Mouse (Mus musculus): ENCODE measurements at regions not wholly inside any gene's neighbourhood (a gene's known extent, or its start where the extent isn't known, plus 50 kb on each side); places are given as distances from the start of the nearest gene placed in this dataset.

DNA sequence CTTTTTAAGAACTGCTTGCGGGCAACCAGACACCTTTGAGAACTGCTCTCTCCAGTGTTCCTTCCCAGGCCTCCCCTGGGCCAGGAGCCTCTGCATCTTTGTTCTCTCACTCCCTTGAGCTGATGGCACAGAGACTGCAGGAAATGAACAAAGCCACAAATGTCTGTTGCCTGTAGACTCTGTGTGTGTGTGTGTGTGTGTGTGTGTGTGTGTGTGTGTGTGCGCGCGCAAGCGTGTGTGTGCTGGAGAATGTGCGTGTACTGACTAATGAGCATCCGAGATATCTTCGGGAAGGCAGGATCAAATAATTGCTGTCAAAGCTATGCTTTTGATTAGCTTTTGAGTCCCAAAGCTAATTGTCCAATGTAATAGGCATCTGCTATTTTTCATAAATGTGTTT is 254.7 kb upstream of the Sdk2 start:
- Histone ChIP-seq H3K27ac (replicated peaks; ENCODE audit: low read depth, low read length) (no peak overlapping the region), H3K4me3 (ENCODE audit: insufficient read depth, low read depth, low read length) (no peak overlapping the region)

DNA sequence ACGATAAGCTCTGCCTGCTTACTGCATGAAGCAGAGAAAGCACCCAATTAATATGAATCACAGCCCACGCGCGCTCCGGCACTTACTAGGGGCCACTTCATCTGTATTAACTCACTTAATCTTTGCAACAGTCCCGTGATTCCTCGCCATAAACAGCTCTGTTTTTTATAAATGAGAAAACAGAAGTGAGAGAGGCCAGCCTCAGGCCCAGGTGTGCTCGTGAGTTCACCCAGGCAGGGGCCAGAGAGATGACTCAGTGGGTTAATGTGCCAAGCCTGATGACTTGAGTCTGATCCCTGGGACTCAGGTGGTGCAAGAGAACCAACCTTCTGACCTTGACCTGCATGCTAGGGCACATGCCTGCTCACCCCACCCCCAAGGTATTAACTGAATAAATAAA is 248.4 kb upstream of the Sdk2 start:
- no peak overlapping the region for H3K4me3 ChIP-seq (ENCODE audit: insufficient read depth, low read depth, low read length)
- H3K27ac ChIP-seq (replicated peaks; ENCODE audit: low read depth, low read length): no peak overlapping the region
- no peaks in the 10 kb centered on the region for H3K4me1 ChIP-seq (ENCODE audit: control insufficient read depth, insufficient read depth, insufficient read length, low read length)

More for the DNA sequence above, 254.7 kb upstream of the Sdk2 start:
- H3K4me1 ChIP-seq (ENCODE audit: control insufficient read depth, insufficient read depth, insufficient read length, low read length): no peaks in the 10 kb centered on the region

DNA sequence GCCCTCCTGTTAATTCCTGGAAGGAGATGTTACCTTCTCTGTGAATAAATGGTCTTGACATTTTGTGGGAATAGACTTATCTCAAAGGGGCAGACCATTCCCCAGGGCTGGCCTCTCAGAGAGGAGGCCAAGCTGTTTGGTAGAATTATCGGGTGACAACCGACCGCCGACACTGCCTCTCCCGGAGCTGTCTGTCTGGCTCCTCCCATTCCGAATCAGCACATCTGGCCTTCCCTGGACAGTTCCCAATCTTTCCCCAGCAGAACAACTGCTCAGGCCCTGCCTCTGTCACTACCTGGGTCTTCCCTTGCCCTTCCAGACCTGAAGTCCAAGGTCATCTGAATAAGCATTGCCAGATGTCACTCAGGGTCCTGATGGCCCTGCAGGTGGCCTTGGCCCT is 246.8 kb upstream of the Sdk2 start:
- Histone ChIP-seq H3K4me3 (ENCODE audit: insufficient read depth, low read depth, low read length) (no peak overlapping the region), H3K4me1 (ENCODE audit: control insufficient read depth, insufficient read depth, insufficient read length, low read length) (no peaks in the 10 kb centered on the region), H3K27ac (replicated peaks; ENCODE audit: low read depth, low read length) (no peak overlapping the region)

- H3K4me1 ChIP-seq (ENCODE audit: control insufficient read depth, insufficient read depth, insufficient read length, low read length): no peaks in the 10 kb centered on the region
- H3K4me3 ChIP-seq (ENCODE audit: insufficient read depth, low read depth, low read length): no peak overlapping the region
- no peak overlapping the region for H3K27ac ChIP-seq (replicated peaks; ENCODE audit: low read depth, low read length)
Observed at GRCm38 (mm10) chr11:114311640-114312039, 244.8 kb upstream of the Sdk2 start.

DNA sequence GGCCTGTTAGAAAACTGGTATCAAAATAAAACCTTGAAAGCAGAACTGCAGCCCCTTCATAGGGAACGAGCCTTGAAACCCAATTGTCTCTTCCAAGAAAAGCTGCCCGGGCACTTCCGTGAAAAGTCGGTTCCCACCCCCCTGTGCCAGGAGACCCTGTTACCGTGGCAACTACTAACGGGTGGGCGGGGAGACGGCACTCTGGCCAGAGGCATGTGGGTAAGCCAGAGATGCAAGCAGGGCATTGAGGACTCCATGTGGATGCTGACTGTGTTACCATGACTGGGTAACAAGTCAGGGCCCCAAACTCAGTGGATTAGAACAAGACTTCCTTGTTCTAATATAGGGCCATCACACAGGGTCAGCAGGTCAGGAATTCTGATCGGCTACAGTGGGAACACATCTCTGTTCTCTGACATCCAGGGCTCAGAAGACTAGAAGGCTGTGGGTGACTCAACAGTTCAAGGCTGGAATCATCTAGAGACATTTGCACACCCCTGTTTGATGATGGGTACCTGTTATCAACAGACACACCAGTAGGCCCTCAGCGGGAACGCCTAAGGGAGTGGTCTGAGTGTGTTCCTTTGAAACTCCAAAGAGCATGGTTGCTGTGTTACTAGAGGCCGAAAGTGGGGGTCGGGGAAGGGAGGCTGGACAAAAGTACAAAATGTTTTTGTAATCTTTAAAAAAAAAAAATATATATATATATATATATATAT is 236.9 kb upstream of the Sdk2 start:
- H3K27ac ChIP-seq (replicated peaks; ENCODE audit: low read depth, low read length): no peak overlapping the region
- no peak overlapping the region for H3K4me3 ChIP-seq (ENCODE audit: insufficient read depth, low read depth, low read length)
- H3K4me1 ChIP-seq (ENCODE audit: control insufficient read depth, insufficient read depth, insufficient read length, low read length): no peaks in the 10 kb centered on the region

DNA sequence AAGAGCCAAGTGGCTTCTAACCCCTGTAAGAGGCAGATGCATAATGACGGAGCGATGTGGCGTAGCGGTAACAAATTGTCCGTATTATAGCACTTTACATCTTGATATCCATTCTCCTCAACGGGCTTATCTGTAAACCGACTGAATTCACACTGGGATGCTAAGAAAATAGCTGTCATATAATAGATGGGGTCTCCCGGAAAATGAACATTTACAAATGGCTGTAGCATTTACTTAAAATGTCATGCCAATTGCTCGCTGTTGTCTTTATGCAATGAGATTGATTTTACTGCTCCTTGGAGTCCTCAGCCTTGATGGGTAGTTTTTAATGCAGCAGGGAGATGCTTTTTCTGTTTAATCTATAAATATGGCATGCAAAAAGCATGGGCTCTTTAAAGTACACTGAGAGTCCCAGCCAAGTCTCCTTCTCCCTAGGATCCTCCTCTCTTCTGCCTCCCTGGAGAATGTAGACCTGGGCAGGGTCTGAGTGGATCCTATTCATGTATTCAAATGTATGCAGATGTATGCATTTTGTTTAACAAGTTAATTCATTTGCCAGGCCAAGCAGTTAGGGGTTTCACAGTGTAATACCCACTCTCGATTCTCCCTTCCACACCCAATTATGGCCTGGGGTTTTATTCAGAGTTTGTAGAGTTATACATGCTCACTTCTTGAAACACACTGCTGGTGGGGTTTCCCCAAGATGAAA is 233.9 kb upstream of the Sdk2 start:
- no peak overlapping the region for H3K4me3 ChIP-seq (ENCODE audit: insufficient read depth, low read depth, low read length)

GRCm38 (mm10) chr11:114296816-114297334 is 230.0 kb upstream of the Sdk2 start:
- Histone ChIP-seq H3K4me3 (ENCODE audit: insufficient read depth, low read depth, low read length) (no peak overlapping the region), H3K4me1 (ENCODE audit: control insufficient read depth, insufficient read depth, insufficient read length, low read length) (no peaks in the 10 kb centered on the region), H3K27ac (replicated peaks; ENCODE audit: low read depth, low read length) (no peak overlapping the region)

More for the DNA sequence above, 233.9 kb upstream of the Sdk2 start:
- Histone ChIP-seq H3K4me1 (ENCODE audit: control insufficient read depth, insufficient read depth, insufficient read length, low read length) (no peaks in the 10 kb centered on the region), H3K27ac (replicated peaks; ENCODE audit: low read depth, low read length) (no peak overlapping the region)

DNA sequence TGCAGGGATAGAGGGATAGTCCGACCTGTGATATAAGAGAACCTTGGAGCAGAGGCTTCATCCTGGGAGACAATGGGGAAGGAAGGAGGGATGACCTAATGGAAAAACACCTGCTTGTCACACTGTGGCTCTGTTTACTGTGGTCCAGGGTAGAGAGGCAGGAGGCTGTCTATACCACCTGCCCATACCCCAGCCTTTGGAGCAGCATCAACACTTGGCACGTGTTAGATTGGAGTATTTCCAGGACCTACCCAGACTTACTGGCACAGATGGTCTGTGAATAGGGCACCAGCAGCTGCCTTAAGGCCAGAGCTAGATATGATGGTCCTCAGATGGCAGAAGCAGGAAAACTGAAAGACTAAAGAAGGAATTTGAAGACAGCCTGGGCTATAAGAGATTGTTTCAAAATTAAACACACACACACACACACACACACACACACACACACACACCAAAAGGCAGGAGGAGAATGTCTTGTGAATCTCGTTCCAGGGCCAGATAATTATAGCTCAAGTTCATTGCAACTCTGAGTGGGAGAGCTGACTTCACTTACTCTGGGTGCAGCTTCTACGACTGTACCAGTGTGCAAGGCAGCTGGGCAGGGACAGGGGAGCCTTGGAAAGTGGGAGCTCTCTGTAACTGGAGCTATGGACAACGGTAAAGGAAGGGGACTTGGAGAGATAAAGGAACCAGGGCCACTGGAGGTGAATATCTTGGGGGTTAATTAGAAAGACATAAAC is 227.8 kb upstream of the Sdk2 start:
- no peaks in the 10 kb centered on the region for H3K4me1 ChIP-seq (ENCODE audit: control insufficient read depth, insufficient read depth, insufficient read length, low read length)
- no peak overlapping the region for H3K27ac ChIP-seq (replicated peaks; ENCODE audit: low read depth, low read length)
- no peak overlapping the region for H3K4me3 ChIP-seq (ENCODE audit: insufficient read depth, low read depth, low read length)

DNA sequence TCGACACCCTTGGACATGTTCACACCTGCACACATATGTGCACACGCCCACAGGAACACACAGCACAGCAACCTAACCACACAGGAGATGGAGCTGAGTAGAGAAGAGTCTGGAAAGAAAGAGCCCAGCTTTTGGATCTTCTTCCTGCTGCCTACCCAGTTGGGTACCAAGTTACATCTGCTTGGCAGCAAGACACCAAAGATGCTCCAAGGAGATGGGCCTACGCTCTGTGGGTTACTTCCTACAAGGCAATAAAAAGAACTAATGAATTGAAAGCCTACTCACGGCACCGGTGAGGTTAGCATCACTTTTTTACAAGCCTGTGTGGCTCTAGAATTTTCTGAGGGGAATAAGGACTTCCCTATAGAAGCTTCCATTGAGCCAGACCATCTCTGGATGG is 224.4 kb upstream of the Sdk2 start:
- Histone ChIP-seq H3K4me3 (ENCODE audit: insufficient read depth, low read depth, low read length) (no peak overlapping the region), H3K4me1 (ENCODE audit: control insufficient read depth, insufficient read depth, insufficient read length, low read length) (no peaks in the 10 kb centered on the region), H3K27ac (replicated peaks; ENCODE audit: low read depth, low read length) (no peak overlapping the region)

DNA sequence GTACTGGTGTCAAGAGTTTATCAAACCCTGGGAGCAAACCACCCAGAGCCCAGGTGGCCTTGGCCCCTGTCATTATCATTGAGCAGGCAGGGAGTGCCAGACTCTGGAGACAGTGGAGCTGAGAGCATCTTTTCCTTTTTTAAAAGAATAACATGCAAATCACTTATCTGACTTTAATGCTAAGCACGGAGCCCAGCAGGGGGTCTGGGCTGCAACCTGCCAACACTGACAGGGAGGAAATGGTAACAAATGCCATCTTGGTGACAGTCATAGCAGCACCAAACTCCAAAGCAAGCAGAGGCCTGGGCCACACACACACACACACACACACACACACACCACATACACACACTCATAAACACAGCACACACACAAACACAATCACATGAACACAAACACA is 223.1 kb upstream of the Sdk2 start:
- Histone ChIP-seq H3K4me1 (ENCODE audit: control insufficient read depth, insufficient read depth, insufficient read length, low read length) (no peaks in the 10 kb centered on the region), H3K4me3 (ENCODE audit: insufficient read depth, low read depth, low read length) (no peak overlapping the region), H3K27ac (replicated peaks; ENCODE audit: low read depth, low read length) (no peak overlapping the region)

DNA sequence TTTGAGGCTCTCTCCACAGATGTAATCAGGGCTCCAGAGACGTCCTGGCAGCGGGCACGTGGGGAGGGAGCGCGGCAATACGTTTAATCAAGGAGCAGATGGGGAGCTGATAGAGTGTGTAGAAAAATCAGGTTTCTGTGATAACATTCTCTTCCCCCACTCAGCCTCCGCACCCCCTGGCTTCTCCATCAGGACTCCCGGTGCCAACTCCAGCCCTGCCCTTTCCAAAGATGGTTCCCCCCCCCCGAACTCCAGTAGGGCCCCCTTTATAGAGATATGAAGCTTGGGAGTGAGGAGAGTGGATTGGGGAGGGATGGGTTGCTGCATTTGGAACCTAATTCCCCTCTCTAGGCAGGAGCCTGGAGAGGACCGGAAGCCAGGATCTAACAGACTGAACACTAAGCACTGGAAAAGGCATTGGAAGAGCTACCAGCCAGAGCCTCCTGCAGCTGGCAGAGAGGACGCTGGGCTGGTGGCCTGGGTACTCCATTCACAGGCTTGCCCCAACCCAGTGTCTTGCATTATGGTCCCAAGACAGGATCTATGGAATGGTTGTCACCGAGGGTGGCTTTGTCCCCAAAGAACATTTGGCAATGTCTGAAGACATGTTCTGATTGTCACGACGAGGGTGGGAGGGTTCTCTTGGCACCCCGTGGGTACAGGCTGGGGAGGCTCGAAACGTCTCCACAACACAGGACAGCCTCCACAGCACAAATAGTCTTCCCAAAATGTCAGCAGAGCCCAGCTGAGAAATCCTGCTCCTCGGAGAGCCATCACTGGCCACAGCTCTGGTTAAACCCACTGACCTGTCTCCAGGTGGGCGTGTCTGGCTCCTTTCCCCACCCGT is 218.2 kb upstream of the Sdk2 start:
- H3K4me1 ChIP-seq (ENCODE audit: control insufficient read depth, insufficient read depth, insufficient read length, low read length): no peaks in the 10 kb centered on the region
- H3K4me3 ChIP-seq (ENCODE audit: insufficient read depth, low read depth, low read length): no peak overlapping the region
- no peak overlapping the region for H3K27ac ChIP-seq (replicated peaks; ENCODE audit: low read depth, low read length)

GRCm38 (mm10) chr11:114283208-114283607 is 216.4 kb upstream of the Sdk2 start:
- no peak overlapping the region for H3K4me3 ChIP-seq (ENCODE audit: insufficient read depth, low read depth, low read length)
- H3K27ac ChIP-seq (replicated peaks; ENCODE audit: low read depth, low read length): no peak overlapping the region
- H3K4me1 ChIP-seq (ENCODE audit: control insufficient read depth, insufficient read depth, insufficient read length, low read length): no peaks in the 10 kb centered on the region

DNA sequence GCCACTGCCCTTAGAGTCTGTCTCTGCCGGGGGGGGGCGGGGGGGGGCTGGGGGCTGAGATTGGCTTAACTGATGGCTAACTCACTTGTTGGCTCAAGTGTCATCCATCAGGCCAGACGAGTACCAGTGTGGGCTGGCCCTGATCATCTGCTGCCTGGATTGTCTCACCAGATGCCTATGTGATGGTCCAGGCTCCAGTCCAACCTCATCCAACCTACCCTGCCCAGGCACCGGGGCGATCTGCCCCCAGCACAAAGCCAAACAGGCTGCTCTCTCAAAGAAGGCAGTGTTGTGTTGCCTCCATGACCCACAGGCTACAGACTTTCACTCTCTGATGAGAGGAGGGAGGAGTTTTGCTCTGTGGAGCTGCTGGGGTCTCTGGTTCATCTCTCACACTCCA is 215.7 kb upstream of the Sdk2 start:
- no peak overlapping the region for H3K27ac ChIP-seq (replicated peaks; ENCODE audit: low read depth, low read length)
- H3K4me3 ChIP-seq (ENCODE audit: insufficient read depth, low read depth, low read length): no peak overlapping the region
- H3K4me1 ChIP-seq (ENCODE audit: control insufficient read depth, insufficient read depth, insufficient read length, low read length): no peaks in the 10 kb centered on the region

DNA sequence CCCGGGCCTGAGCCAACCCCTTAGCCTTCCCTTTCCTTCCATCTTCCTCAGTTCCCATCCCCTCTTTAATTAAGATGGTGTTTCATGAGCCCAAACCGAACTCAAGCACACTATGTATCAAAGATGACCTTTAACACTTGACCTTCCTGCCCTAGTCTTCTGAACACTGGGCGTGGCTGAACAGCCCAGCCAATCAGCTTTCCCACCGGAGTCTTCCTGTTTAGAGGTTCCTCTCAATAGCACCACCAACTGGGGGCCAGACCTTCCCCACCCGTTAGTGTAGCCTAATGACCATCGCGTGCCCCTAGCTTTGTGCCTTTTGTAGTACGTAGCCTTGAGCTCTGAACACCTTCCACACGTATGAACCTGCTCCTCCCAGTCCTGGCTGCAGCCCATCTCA is 215.0 kb upstream of the Sdk2 start:
- Histone ChIP-seq H3K4me1 (ENCODE audit: control insufficient read depth, insufficient read depth, insufficient read length, low read length) (no peaks in the 10 kb centered on the region), H3K4me3 (ENCODE audit: insufficient read depth, low read depth, low read length) (no peak overlapping the region), H3K27ac (replicated peaks; ENCODE audit: low read depth, low read length) (no peak overlapping the region)

All from brown adipose tissue, adult 24 weeks (tissue).